Mouse (Mus musculus): ENCODE measurements at regions not wholly inside any gene's neighbourhood (a gene's known extent, or its start where the extent isn't known, plus 50 kb on each side); places are given as distances from the start of the nearest gene placed in this dataset.

DNA sequence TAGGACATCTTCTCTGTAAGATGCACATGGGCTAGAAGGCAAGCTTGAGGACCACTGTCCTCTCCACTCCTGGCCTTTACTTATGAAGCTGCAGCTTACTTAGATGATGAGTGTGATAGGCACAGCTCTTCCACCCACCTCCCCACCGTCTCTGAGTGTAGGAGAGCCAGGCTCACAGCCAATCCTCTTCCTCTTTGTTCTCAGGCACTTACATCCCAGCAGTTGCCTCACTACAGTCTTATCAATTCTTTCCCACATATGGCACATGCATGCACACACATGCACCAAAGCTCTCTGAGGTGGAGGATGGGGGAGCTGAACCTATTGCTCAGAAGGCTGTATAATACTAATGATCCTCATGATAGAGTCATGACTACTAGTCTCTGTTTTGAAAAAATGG lies 72.1 kb upstream of the Picalm start:
- DNase-seq (ENCODE audit: low spot score), result no peak
- no peak for ATAC-seq (ENCODE audit: extremely low read depth, insufficient number of reproducible peaks, low FRiP score, poor library complexity, severe bottlenecking)
- 0 out of 2 replicates have a peak, but pooled peaks cover 2% of the 10 kb centered on the region for H3K4me1 ChIP-seq (ENCODE audit: insufficient read depth, low read depth, low read length)

DNA sequence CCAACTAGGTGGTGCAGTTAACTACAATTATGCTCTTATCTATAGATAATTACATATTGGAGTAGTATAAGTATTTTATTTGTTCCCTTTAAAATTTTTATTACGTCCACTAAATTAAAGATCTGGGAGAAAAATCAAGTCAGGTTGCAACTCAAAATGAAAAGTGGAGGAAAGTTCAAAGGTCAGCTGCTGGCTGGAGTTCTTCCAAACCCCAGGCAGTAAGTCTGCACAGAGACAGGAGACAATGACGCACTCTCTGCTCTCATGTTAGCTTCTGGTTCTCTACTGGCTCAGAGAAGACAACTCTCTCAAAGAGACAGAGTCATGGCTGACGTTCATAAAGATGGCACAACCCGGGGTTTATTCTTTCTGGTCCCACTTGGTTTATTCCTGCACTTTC lies 71.4 kb upstream of the Picalm start:
- Histone ChIP-seq H3K27me3 (ENCODE audit: insufficient read depth, low read length) (peaks cover 12% of the 10 kb centered on the region), H3K4me3 (ENCODE audit: low read depth, low read length) (no peak overlapping the region), H3K9me3 (replicated peaks) (no peaks in the 10 kb centered on the region), H3K4me1 (ENCODE audit: insufficient read depth, low read depth, low read length) (0 out of 2 replicates have a peak, but pooled peaks cover 2% of the 10 kb centered on the region), H3K36me3 (replicated peaks) (no peaks in the 10 kb centered on the region)
- DNase-seq (ENCODE audit: low spot score), result no peak
- ATAC-seq (ENCODE audit: extremely low read depth, insufficient number of reproducible peaks, low FRiP score, poor library complexity, severe bottlenecking), result no peak
- TF ChIP-seq GATA2 (IDR thresholded peaks at IDR 0.05; ENCODE audit: borderline replicate concordance, low read depth, low read length), result no peak
- TF ChIP-seq CTCF (IDR thresholded peaks at IDR 0.05; ENCODE audit: low read depth, low read length), result no peak
- no peak for TF ChIP-seq POLR2AphosphoS5 (IDR thresholded peaks at IDR 0.05; ENCODE audit: insufficient replicate concordance, low read depth, low read length)
- TF ChIP-seq TAL1 (conservative IDR thresholded peaks at IDR 0.05; ENCODE audit: low read depth, low read length), result no peak
- TF ChIP-seq GATA1 (IDR thresholded peaks at IDR 0.05; ENCODE audit: borderline replicate concordance, low read length), result no peak

More for the DNA sequence above, 72.1 kb upstream of the Picalm start:
- Histone ChIP-seq H3K27me3 (ENCODE audit: insufficient read depth, low read length) (peaks cover 8% of the 10 kb centered on the region), H3K4me3 (ENCODE audit: low read depth, low read length) (no peak overlapping the region), H3K36me3 (replicated peaks) (no peaks in the 10 kb centered on the region), H3K9me3 (replicated peaks) (no peaks in the 10 kb centered on the region)
- no peak for TF ChIP-seq GATA1 (IDR thresholded peaks at IDR 0.05; ENCODE audit: borderline replicate concordance, low read length)
- TF ChIP-seq POLR2AphosphoS5 (IDR thresholded peaks at IDR 0.05; ENCODE audit: insufficient replicate concordance, low read depth, low read length), result no peak
- no peak for TF ChIP-seq GATA2 (IDR thresholded peaks at IDR 0.05; ENCODE audit: borderline replicate concordance, low read depth, low read length)
- no peak for TF ChIP-seq CTCF (IDR thresholded peaks at IDR 0.05; ENCODE audit: low read depth, low read length)
- TF ChIP-seq TAL1 (conservative IDR thresholded peaks at IDR 0.05; ENCODE audit: low read depth, low read length), result no peak

DNA sequence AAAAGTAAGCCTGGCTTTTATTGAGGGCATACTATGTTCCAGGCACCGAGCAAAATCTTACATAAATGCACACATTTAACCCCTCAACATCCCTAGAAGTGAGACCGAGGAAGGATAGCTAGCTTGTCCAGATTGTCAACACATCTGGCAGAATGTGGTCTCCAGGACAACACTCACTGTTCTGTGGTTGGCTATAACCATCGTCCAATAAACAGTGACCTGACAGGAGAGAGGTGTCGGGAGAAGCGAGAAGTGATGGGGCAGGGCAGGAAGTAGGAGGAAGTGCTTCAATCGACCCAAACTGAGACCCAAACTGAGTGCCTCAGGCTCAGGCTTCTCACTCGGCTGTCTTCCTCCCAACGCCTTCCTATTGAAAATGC lies 70.8 kb upstream of the Picalm start:
- ATAC-seq (ENCODE audit: extremely low read depth, insufficient number of reproducible peaks, low FRiP score, poor library complexity, severe bottlenecking) (no peak), DNase-seq (ENCODE audit: low spot score) (no peak)
- Histone ChIP-seq H3K9me3 (replicated peaks) (no peaks in the 10 kb centered on the region), H3K36me3 (replicated peaks) (no peaks in the 10 kb centered on the region), H3K27me3 (ENCODE audit: insufficient read depth, low read length) (peaks cover 15% of the 10 kb centered on the region), H3K4me1 (ENCODE audit: insufficient read depth, low read depth, low read length) (0 out of 2 replicates have a peak, but pooled peaks cover 2% of the 10 kb centered on the region), H3K4me3 (ENCODE audit: low read depth, low read length) (no peak overlapping the region)
- TF ChIP-seq TAL1 (conservative IDR thresholded peaks at IDR 0.05; ENCODE audit: low read depth, low read length) (no peak), GATA2 (IDR thresholded peaks at IDR 0.05; ENCODE audit: borderline replicate concordance, low read depth, low read length) (no peak), CTCF (IDR thresholded peaks at IDR 0.05; ENCODE audit: low read depth, low read length) (no peak), POLR2AphosphoS5 (IDR thresholded peaks at IDR 0.05; ENCODE audit: insufficient replicate concordance, low read depth, low read length) (no peak), GATA1 (IDR thresholded peaks at IDR 0.05; ENCODE audit: borderline replicate concordance, low read length) (no peak)

DNA sequence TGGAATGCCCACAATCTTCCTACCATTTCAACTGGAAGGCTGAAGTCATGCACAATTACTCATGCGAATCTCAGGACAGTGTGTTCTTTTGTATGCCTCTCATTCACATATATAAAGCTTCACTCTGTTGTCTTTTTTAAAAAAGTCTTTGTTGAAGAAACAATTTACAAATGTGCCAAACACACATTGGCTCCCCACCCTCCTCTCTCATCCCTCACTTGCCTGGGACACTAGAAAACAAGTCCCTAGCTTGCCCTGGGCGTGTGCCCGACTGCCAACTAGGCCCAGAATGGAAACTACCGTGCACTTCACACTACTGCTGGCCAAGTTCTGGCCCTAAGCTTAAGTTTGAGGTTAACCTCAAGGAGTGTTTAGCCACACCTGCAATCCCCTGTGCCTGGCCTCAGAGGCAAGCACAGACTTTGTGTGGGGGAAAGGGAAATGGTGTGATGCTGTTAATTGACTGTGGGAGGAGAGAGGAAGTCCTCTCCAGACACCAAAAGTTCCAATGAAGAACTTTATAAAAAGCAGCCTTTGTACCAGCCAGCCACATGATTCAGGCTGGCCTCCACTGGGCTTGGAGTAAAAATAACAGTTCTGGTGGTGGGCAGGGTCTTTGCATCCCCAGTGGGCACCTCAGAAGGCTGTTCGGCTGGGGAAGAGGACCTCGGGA lies 70.2 kb upstream of the Picalm start:
- DNase-seq (ENCODE audit: low spot score), result no peak
- Histone ChIP-seq H3K9me3 (replicated peaks) (no peaks in the 10 kb centered on the region), H3K4me3 (ENCODE audit: low read depth, low read length) (no peak overlapping the region), H3K27me3 (ENCODE audit: insufficient read depth, low read length) (peaks cover 15% of the 10 kb centered on the region), H3K4me1 (ENCODE audit: insufficient read depth, low read depth, low read length) (0 out of 2 replicates have a peak, but pooled peaks cover 2% of the 10 kb centered on the region), H3K36me3 (replicated peaks) (no peaks in the 10 kb centered on the region)
- no peak for ATAC-seq (ENCODE audit: extremely low read depth, insufficient number of reproducible peaks, low FRiP score, poor library complexity, severe bottlenecking)
- TF ChIP-seq GATA1 (IDR thresholded peaks at IDR 0.05; ENCODE audit: borderline replicate concordance, low read length) (no peak), CTCF (IDR thresholded peaks at IDR 0.05; ENCODE audit: low read depth, low read length) (no peak), POLR2AphosphoS5 (IDR thresholded peaks at IDR 0.05; ENCODE audit: insufficient replicate concordance, low read depth, low read length) (no peak), TAL1 (conservative IDR thresholded peaks at IDR 0.05; ENCODE audit: low read depth, low read length) (no peak)

DNA sequence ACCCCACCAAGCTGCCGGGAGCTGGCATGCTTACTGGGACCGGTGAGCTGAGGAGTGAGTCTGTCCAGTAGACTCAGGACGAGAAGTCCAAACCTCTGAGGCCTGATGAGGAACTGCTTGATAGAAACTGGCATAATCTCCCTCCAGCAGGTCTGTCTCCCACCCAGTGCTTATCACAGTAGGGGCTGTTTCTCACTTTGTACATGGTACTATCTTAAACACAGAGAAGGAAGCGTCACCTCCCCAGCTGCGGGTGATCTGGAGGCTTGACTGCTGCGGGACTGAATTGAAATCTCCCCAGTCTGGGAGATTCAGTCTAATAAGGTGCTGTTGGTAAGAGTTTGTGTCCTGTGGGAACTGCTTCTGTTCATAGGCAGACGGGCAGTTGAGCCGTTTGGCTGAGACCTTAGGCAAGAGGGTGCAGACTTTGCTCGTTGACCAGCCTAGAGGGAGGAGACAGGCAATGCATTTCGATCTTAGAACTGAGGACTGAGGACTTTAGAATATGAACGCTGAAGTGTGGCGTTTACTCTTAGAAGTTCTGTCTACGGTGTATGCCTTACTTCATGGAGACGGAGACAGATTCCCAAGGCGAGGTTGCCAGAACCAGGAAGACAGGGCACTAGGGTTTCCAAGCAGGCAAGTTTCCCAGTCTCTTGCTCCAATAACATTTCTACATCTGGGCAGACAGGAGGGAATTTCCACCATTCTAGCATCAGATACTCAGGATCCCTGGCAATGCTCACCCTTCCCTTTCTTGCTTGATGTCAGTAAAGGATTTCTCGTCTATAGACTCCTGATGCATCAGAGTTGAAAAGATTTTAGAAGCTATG lies 69.5 kb upstream of the Picalm start:
- H3K4me3 ChIP-seq (ENCODE audit: low read depth, low read length), result no peak overlapping the region
- H3K36me3 ChIP-seq (replicated peaks), result no peaks in the 10 kb centered on the region
- peaks cover 13% of the 10 kb centered on the region; the same call in 1 of the 2 replicates for H3K27me3 ChIP-seq (ENCODE audit: insufficient read depth, low read length)
- no peaks in the 10 kb centered on the region for H3K9me3 ChIP-seq (replicated peaks)
- TF ChIP-seq GATA2 (IDR thresholded peaks at IDR 0.05; ENCODE audit: borderline replicate concordance, low read depth, low read length) (no peak), TAL1 (conservative IDR thresholded peaks at IDR 0.05; ENCODE audit: low read depth, low read length) (no peak), POLR2AphosphoS5 (IDR thresholded peaks at IDR 0.05; ENCODE audit: insufficient replicate concordance, low read depth, low read length) (no peak), GATA1 (IDR thresholded peaks at IDR 0.05; ENCODE audit: borderline replicate concordance, low read length) (no peak), CTCF (IDR thresholded peaks at IDR 0.05; ENCODE audit: low read depth, low read length) (no peak)
- ATAC-seq (ENCODE audit: extremely low read depth, insufficient number of reproducible peaks, low FRiP score, poor library complexity, severe bottlenecking), result no peak
- no peak for DNase-seq (ENCODE audit: low spot score)
- H3K4me1 ChIP-seq (ENCODE audit: insufficient read depth, low read depth, low read length), result 0 out of 2 replicates have a peak, but pooled peaks cover 2% of the 10 kb centered on the region

DNA sequence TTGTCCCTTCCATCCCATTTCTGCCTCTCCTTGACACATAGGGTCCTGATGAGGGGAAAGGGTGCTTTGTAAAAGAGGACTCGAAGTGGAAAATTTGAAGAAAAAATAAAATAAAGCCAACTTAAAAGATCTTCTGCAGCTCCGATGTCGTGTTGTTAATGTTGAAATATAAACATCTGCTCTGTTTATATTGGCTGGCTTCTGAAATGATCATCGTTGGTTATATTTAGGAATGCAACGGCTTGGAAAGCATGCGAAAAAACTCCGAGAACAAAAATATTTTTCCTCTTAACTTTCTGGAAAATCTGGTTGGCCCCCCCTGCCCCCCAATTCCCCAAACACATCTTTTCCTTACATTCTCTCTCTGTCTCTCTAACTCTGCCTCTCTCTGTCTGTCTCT lies 68.3 kb upstream of the Picalm start:
- H3K36me3 ChIP-seq (replicated peaks), result no peaks in the 10 kb centered on the region
- H3K9me3 ChIP-seq (replicated peaks), result no peaks in the 10 kb centered on the region
- no peak for ATAC-seq (ENCODE audit: extremely low read depth, insufficient number of reproducible peaks, low FRiP score, poor library complexity, severe bottlenecking)
- H3K27me3 ChIP-seq (ENCODE audit: insufficient read depth, low read length), result peaks cover 13% of the 10 kb centered on the region; the same call in 1 of the 2 replicates
- TF ChIP-seq TAL1 (conservative IDR thresholded peaks at IDR 0.05; ENCODE audit: low read depth, low read length), result no peak
- no peak for TF ChIP-seq GATA1 (IDR thresholded peaks at IDR 0.05; ENCODE audit: borderline replicate concordance, low read length)
- no peak for TF ChIP-seq GATA2 (IDR thresholded peaks at IDR 0.05; ENCODE audit: borderline replicate concordance, low read depth, low read length)
- no peak for TF ChIP-seq POLR2AphosphoS5 (IDR thresholded peaks at IDR 0.05; ENCODE audit: insufficient replicate concordance, low read depth, low read length)
- no peak for TF ChIP-seq CTCF (IDR thresholded peaks at IDR 0.05; ENCODE audit: low read depth, low read length)
- no peak overlapping the region for H3K4me3 ChIP-seq (ENCODE audit: low read depth, low read length)
- H3K4me1 ChIP-seq (ENCODE audit: insufficient read depth, low read depth, low read length), result 0 out of 2 replicates have a peak, but pooled peaks cover 2% of the 10 kb centered on the region
- DNase-seq (ENCODE audit: low spot score), result no peak
